Mouse (Mus musculus) cerebellum, adult 9-11 months (tissue): ENCODE data around the gene Prl5a1.

Experiments used
- DNase-seq: peaks from one replicate; pipeline ENCODE4 v3.0.0; 2022

Prl5a1 gene

DNA sequence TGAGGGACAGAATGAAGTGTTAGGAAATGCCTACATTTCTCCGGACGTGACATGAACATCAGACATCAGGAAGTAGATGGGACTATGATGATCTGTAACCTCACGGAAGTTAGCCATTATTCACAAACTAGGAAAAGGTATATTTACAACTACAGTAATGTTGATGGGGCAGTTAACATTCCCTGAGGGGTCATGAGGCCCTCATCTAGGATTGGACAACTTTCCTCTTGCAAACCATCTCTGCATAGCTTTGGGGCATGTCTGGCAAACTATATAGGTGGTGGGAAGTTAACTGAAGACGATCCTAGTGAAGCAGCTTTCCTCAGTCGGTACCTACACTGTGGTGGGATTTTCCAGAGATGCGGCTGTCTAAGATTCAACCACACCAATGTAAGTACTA, at the start of gene Prl5a1:
TSS of gene Prl5a1 (plus strand) at position 301 of the 400 bp plus-strand sequence.
- no peak for DNase-seq

DNA sequence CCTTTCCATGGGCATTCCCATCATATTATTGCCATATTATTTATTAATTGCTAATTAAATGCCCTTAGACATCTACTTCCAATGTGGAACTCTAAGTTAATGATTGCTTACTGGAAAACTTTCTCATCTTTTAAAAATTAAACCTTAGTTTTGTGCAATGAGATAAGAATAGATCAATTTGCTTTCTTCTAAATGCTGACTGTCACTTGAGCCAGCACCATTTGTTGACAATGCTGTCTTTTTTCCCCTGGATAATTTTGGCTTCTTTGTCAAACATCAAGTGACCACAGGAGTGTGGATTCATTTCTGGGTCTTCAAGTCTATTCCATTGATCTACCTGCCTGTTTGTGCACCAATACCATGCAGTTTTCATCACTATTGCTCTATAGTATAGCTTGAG, 46.1 kb upstream of the Prl5a1 start:
- no peak for DNase-seq

DNA sequence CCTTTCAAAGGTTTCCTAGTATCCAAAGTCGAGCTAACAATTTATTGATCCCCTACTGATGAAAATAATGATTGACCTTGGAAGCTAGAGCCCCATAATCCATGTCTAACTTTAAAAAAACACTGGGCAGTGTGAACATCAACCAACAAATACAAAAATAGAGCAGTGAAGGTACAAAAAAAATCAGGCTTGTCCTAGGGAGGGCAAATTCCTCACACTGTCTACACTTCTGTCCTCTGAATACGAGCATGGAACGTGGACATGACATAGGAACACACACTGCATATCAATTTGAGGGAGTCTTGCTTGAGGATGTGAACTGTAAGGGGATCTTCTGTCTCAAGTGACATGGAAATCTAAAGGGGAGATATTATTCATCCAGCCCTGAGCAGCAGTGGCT, 33.7 kb upstream of the Prl5a1 start:
- no peak for DNase-seq

DNA sequence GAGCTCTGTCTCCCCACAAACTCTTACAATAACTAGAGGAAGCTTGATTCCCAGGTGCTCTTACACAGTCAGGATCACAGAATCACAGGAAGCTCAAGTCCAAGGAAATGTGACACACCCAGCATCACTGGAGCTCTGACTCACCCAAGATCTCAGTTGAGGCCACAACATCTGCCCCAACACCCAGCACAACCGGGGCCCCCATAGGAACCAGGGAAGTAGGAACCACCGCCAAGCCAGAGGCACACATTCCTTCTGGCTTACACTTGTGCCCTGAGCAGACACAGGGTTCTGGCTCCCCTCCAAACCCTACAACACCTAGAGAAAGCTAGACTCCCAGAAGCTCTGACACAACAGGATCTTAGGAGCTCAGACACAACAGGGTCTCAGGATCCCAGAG, 9.5 kb upstream of the Prl5a1 start:
- DNase-seq, result no peak

DNA sequence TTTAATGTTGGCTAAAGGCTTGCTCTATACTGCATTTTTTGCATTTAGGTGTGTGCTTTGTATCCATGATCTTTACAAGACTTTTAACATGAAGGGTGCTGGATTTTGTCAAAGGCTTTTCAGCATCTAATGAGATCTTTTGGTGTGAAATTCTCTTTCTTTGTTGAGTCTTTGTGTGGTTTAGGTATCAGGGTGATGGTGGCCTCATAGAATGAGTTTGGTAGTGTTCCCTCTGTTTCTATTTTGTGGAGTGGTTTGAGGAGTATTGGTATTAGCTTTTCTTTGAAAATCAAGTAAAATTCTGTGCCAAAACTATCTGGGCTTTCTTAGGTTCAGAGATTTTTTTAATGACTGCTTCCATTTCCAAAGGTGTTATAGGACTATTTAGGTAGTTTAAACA, 6.5 kb upstream of the Prl5a1 start:
- DNase-seq, result no peak
